Mouse (Mus musculus) myocyte (in vitro differentiated cells): ENCODE results near the gene Ascl3.

Source experiments
- CEBPB ChIP-seq: IDR thresholded peaks from 2 replicates; pipeline ENCODE4 v1.6.1; 2011; ENCODE audit warnings: mild to moderate bottlenecking, moderate library complexity; ENCODE audit not compliant: poor library complexity, insufficient read depth, severe bottlenecking
- E2F4 ChIP-seq: IDR thresholded peaks from one replicate; pipeline ENCODE4 v1.6.1; 2011; ENCODE audit warnings: mild to moderate bottlenecking, control low read depth, moderate library complexity; ENCODE audit not compliant: insufficient read depth
- MAX ChIP-seq: IDR thresholded peaks from one replicate; pipeline ENCODE4 v1.6.1; 2011; ENCODE audit warnings: low read depth, mild to moderate bottlenecking, control low read depth
- MYOD1 ChIP-seq, 3 experiments: IDR thresholded peaks; one replicate each; pipeline ENCODE4 v1.6.1; 2011; ENCODE audit warnings: control low read depth in 2 of 3, low read depth in 2 of 3, mild to moderate bottlenecking in 2 of 3, moderate library complexity in 1 of 3; ENCODE audit not compliant: insufficient read length in 2 of 3, control insufficient read depth in 1 of 3
- MYOG ChIP-seq, 3 experiments: IDR thresholded peaks; one replicate each; pipeline ENCODE4 v1.6.1; 2011; ENCODE audit warnings: control low read depth in 2 of 3, low read depth in 2 of 3, mild to moderate bottlenecking in 2 of 3; ENCODE audit not compliant: insufficient read length in 2 of 3, control insufficient read depth in 1 of 3, insufficient read depth in 1 of 3
- POLR2A ChIP-seq: IDR thresholded peaks from one replicate; pipeline ENCODE4 v1.6.1; 2011; ENCODE audit warnings: low read depth, mild to moderate bottlenecking, control low read depth, moderate library complexity; ENCODE audit not compliant: insufficient read length
- POLR2AphosphoS2 ChIP-seq: IDR thresholded peaks from one replicate; pipeline ENCODE4 v1.6.1; 2011; ENCODE audit warnings: low read depth, control low read depth; ENCODE audit not compliant: insufficient read length
- REST ChIP-seq: IDR thresholded peaks from one replicate; pipeline ENCODE4 v1.6.1; 2011; ENCODE audit warnings: mild to moderate bottlenecking, control low read depth, moderate library complexity; ENCODE audit not compliant: insufficient read depth, insufficient read length
- TCF12 ChIP-seq: IDR thresholded peaks from one replicate; pipeline ENCODE4 v1.6.1; 2011; ENCODE audit warnings: mild to moderate bottlenecking, control low read depth; ENCODE audit not compliant: poor library complexity, insufficient read depth, severe bottlenecking
- TCF3 ChIP-seq: IDR thresholded peaks from one replicate; pipeline ENCODE4 v1.6.1; 2011; ENCODE audit warnings: low read depth, control low read depth; ENCODE audit not compliant: insufficient read length
- USF1 ChIP-seq: IDR thresholded peaks from one replicate; pipeline ENCODE4 v1.6.1; 2011; ENCODE audit warnings: low read depth, mild to moderate bottlenecking, control low read depth, moderate library complexity

GRCm38 (mm10) chr7:109704461-109704860, 27.1 kb downstream of the Ascl3 start:
- no peak for TF ChIP-seq MAX
- no peak for TF ChIP-seq TCF12
- no peak for TF ChIP-seq REST
- no peak for TF ChIP-seq E2F4
- TF ChIP-seq POLR2AphosphoS2, result no peak
- TF ChIP-seq MYOD1 (IDR thresholded peaks at IDR 0.05; ENCODE audit: control insufficient read depth in 1 of 3, insufficient read length in 2 of 3, low read depth in 2 of 3), result no peak
- TF ChIP-seq MYOG (IDR thresholded peaks at IDR 0.05; ENCODE audit: control insufficient read depth in 1 of 3, insufficient read depth in 1 of 3, insufficient read length in 2 of 3, low read depth in 2 of 3), result no peak
- TF ChIP-seq POLR2A, result no peak
- TF ChIP-seq TCF3, result no peak
- no peak for TF ChIP-seq CEBPB
- TF ChIP-seq USF1, result no peak
